Mouse (Mus musculus) adrenal gland, adult 8-10 months (tissue): ENCODE results near the gene Arel1. TPM values are rescaled to one million over a fixed set of nuclear protein-coding genes. Genes with fewer than 3 reads are reported as not detected.

Experiments
- DNase-seq: peaks from one replicate; pipeline ENCODE4 v3.0.0; 2022
- total RNA-seq, 4 experiments: library from RNA; stranded (reverse); gene quantifications; 2 replicates each; pipeline ENCODE4 v1.2.4; 2022

Gene Arel1
- total RNA-seq, result 10 to 100 TPM; 37.9 to 47.3 (median 42.6) TPM

DNA sequence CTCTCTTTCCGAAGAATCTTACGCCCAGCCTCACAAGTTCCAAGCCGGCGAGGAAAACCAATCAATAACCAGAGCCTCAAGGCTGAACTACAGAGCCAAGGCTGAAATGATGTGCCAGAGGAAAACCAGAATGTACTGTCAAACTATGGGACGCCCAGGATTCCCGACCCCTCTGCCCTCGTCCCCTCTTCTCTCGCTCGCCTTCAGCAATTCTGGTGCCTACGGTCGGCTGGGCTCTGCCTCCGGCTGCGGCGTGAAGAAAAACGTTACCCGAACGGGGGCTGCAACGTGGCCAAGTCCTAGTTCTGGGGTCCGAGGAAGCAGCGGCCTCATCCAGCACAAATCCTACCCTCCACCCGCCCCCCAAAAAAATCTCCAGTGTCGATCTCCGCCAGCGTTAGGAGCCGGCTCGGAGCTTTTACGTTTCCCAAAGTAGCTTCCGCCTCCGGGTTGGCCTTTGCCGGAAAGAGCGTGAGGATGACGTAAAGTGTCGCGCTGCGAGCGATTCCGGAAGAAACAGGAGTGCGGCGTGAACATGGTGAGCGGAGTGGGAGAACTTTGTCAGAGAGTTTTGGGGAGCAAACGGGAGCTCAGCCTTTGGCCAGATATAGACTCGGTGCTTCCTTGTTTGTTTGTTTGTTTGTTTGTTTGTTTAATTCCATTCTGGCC, at the start of gene Arel1, which contains the start of gene Fcf1:
Gene Arel1 (minus strand): TSS at position 473 of the 669 bp plus-strand sequence.
Gene Fcf1 (plus strand): TSS at position 470 of the 669 bp plus-strand sequence.
- peak; percentile 84 for DNase-seq

GRCm38 (mm10) chr12:85012185-85012584, 41.5 kb upstream of the Arel1 start:
- DNase-seq, result no peak

- DNase-seq, result no peak
Measured at GRCm38 (mm10) chr12:85010541-85010940, 39.8 kb upstream of the Arel1 start.

DNA sequence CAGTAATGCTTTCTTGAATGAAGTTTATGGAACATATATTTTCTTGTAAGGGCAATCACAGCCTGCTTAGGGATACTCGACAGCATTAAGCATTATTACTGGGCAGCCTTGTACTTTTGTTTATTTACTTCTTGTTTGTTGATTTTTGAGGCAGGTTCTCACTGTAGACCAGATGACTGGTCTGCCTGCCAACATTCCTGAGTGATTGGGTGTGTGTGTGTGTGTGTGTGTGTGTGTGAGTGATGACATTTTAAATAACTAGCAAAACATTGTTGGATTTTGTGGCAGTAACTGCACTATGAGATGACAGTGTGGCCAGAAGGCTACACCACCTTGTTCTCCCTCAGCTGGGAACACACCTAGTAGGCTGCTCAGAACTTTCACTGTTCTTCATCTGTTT, 39.1 kb upstream of the Arel1 start:
- no peak for DNase-seq

DNA sequence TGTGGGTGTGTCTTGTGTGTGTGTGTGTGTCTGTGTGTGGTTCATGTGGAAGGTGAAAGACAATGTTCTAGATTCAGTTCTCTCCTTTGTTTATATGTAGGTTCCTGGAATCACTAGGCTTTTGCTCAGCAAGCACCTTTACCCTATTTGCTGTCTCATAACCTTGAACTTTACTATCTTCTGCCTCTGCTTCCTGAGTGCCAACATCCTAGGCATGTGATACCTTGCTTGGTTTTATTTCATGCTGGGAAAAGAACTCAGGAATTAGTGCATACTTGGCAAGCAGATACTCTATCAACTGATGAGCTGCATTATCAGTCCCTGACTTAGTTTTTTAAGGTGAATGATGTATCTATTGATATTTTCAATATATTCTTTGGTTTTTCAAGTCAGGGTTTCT, 36.3 kb upstream of the Arel1 start:
- no peak for DNase-seq

DNA sequence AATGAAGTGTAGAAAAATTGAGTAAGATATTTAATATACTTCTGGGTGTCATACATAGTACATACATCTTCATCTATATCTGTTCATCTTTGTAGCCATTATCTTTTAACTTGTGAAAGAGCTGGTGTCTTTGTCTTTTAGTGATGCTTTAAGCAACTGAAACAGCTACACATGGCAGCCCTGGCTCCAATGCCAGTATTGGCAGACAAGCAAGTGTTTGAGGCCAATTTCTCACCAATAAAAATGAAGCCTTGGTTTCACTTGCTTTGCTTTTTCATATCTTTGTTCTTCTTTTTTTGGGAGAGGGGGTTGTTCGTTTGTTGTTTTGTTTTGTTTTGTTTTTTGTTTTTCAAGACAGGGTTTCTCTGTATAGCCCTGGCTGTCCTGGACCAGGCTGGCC, 35.5 kb upstream of the Arel1 start:
- DNase-seq, result no peak

DNA sequence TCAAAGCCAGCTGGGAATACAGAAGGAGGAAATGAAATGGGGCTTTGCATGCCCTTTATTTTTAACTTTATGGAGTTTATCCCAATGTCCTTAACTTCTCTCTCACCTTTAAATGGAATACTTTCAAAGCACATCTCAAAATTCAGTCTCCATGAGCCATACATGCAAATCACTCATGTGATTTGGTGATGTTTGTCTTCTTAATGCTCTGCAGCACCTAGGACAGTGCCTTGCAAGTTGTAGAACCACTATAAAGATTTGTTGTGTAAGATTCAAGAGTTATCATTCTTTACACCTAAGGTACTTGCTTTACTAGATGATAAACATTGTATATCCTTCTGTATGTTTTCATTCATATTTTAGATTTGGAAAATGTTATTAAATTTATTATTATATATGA, 28.4 kb upstream of the Arel1 start:
- DNase-seq, result no peak

GRCm38 (mm10) chr12:84996501-84997398, 26.1 kb upstream of the Arel1 start:
- peak; percentile 28 for DNase-seq

DNA sequence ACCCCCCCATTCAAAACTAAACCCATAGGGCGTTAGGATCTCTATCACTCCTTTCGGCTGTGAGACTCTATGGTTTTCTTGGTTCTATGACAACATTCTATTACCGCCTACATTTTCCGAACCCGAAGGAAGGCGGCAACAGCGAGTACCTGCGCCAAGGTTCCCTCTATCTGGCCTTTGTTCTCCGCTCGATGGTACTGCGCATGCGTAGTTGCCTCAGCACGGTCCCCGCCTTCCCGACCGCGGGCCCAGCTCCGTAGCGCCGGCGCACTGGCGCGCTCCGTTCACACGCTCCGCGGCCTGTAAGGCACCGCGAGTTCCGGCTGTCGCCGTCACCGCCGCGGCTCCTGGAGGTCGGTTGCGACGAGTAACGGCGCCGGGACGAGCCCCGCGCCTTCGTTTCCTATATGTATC, 25.4 kb upstream of the Arel1 start, which contains the start of gene Ylpm1:
Gene Ylpm1 (plus strand): TSS at position 239 of the 414 bp plus-strand sequence.
- DNase-seq, result peak; percentile 97

DNA sequence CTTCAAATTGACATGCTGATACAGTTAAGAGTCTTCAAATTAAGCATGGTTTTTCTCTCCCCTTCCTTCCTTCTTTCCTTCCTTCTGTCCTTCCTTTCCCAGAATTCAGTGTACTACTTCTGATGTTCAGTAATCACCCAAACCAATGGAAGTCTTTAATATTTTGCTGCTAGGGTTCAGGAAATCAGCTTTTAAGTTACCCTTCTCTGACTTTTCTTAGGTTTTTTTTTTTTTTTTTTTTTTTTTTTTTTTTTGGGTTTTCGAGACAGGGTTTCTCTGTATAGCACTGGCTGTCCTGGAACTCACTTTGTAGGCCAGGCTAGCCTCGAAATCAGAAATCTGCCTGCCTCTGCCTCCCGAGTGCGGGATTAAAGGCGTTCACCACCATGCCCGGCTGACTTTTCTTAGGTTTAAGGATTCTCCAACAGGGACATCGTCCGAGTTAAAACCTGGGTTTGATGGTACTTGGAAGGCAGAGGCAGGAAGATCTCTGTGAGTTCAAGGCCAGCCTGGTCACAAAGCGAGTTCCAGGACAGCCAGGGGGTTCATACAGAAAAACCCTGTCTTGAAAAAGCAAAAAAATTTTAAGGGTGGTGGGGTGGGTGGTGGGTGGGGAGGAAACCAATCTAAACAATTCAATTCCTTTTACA, 24.5 kb upstream of the Arel1 start:
- no peak for DNase-seq

DNA sequence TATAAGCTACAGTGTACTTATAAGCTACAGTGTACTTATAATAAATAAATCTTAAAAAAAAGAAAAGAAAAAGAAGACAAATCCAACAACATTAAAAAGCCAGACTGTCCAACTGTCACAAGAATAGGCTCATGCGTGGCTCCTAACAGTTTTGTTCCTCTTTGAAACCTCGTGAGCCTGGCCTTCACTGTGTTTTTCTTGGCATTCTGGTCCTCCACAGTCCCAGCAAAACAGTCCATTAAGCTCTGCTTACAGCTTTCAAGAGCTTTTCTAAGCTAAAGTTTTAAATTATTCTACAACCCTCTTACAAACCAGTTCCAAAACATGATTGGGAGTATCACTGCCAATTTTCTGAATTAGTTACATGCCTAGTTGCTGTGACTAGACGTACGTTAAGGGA, 18.8 kb upstream of the Arel1 start:
- DNase-seq, result peak; percentile 28

GRCm38 (mm10) chr12:84979264-84979862, 8.7 kb upstream of the Arel1 start:
- no peak for DNase-seq

- DNase-seq, result no peak
Measured at GRCm38 (mm10) chr12:84969656-84970427, 858 bp downstream of the Arel1 start.

DNA sequence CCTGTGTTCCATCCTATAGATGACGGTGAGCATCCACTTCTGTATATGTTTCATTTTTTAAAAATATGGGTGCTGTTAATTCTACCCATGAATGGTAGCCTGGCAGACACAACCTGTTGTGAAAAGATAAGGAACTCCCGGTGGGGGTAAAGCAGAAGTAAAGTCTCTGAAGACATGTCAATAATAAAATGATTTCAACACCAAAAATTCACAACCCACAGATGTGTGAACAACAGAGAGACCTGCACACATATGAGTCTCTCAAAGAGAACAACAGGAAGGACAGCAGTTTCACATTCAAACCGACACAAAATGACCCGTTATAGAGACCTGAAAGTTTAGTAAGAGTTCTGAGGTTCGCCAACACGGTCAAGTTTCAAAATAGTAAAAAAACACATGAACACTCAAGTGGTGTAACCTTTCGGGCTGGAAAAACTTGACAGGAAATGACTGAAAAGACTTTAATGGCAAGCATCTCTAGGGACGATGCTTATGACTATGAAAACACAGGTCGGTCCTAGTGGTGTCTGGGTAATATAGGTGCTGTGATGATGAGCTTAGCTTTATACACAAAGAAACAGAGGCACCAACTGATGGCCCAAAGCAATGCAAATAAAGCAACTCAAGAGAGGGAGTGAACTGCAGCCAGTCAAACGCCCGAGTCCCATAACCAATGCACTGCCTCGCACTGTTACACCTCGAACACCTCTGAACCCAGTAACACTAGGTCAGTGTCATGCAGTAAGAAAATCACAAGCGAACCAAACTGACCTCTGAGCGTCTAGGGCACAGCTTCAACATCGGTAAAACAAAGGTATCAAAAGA, 1.7 kb downstream of the Arel1 start:
- no peak for DNase-seq

DNA sequence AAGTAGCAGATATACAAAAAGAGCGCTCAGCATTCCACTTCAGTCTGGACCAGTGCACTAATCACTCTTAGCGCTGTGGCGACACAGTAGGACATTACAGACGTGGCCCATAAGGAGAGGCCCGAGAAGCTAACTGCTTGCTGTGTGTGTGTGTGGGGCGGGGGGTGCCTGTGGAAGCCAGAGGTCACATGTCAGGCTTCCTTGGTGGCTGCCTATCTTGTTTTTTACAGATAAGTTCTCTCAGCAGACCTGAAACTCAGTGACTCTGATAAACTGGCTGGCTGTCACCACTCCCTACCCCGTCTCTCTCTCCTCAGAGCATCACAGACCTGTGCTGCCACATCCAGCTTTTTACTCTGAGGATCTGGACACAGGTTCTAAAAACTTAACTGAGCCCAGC, 8.1 kb downstream of the Arel1 start:
- no peak for DNase-seq

DNA sequence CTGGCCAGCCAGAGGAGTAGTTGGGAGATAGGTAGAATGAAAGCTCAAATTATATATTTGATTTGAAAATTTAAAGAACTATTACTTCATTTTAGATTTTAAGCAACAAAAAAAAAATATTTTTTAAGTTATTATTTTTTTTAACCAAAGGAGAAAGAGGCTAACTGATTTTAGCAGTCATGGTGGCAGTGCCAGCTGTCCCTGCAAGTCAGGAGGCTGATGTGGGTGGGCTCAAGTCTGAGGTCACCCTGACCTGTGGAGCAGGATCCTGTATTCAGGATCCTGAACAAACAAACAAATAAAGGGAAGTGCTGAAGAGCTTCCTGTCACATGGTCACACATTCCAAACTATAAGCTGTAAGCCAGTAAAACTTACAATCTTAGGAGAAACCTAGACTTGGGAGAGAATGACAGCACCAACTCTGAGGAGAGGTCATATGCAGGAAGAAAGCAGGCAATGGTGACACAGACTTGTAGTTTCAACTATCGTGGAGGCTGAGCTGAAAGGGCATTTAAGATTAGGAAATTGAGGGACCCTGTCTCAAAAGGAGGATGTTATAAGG, 11.8 kb downstream of the Arel1 start:
- no peak for DNase-seq

- no peak for DNase-seq
Measured at GRCm38 (mm10) chr12:84956317-84956716, 14.4 kb downstream of the Arel1 start.

DNA sequence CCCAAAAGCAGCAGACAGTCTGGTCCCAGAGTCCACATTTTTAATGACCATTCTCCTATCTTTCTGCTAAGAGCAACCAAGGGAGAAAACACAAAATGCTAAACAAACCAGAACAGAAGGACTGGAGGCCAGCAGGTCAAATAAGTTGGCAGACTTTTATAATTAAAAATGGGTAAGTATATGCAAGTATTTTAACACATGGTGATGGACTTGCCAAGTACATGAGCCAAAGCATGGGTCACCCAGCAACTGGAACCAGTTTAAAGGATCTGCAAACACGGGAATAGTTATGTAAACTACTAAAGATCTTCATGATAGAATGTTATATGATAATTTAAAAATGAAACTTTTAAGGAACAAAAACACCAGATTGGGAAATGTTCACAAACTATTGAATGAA, 18.3 kb downstream of the Arel1 start:
- DNase-seq, result no peak

DNA sequence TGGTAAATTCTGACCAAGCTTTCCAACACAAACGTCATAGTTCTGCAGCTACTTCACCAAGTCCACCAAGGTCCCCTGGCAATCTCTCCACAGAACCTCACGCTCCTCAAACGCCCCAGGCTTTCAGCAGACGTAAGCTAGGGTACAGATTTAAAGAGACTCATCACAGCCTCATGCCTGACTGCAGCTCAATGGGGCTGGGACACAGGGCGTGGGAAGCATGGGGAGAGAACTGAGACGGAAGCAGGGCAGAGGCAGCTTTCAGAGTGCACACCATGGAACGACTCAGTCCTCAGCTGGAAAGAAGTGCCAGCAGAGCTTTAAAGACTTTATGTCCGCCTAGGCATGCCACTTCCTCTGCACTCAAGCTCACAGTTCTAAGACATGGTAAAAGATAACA, 19.2 kb downstream of the Arel1 start:
- DNase-seq, result no peak

DNA sequence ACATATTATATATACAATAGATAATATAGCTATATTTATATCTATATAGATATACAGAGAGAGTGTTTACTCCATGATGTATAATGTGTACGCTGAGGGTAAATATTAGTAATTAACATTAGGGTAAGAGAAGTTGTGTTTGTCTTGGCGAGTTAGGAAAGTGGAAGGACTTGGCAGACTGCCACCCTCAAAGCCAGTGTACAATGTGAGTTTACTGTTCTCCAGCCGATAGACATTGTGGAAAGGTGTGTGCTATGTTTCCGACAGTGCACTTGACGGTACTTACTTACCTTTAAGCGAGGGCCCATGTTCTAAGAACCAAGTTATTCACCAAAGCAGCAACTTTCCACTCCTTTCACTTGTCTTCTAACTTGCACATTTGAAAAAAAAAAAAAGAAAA, 19.9 kb downstream of the Arel1 start:
- DNase-seq, result no peak
